Mouse (Mus musculus) heart, embryonic 14.5 days (tissue): ENCODE data around the gene Zfp827. TPM values are rescaled to one million over a fixed set of nuclear protein-coding genes. Genes with fewer than 3 reads are reported as not detected.

Experiments
- ATAC-seq: fragments of 200-750 bp; cut with Nextera tagmentation; 2 replicates; pipeline ENCODE4 v1.8.0; 2017; ENCODE audit warnings: low read depth, moderate TSS enrichment; ENCODE audit not compliant: insufficient number of reproducible peaks, insufficient read depth, low FRiP score
- H3K27ac ChIP-seq, 2 experiments: fragments of 200-500 bp in 1 of 2; fragments of 300-500 bp in 1 of 2; sonication (generic) in 1 of 2; replicated peaks in 1 of 2; 2 replicates each; pipeline ENCODE4 v1.5.1; 2012 to 2014; ENCODE audit warnings: low read depth in 2 of 2, low read length in 2 of 2, control low read depth in 1 of 2, mild to moderate bottlenecking in 1 of 2, mixed read lengths in 1 of 2; ENCODE audit not compliant: control insufficient read depth in 1 of 2, insufficient read depth in 1 of 2
- H3K27me3 ChIP-seq: fragments of 300-500 bp; sonication (generic); 2 replicates; pipeline ENCODE4 v1.6.1; 2014; ENCODE audit warnings: mild to moderate bottlenecking, low read length, control low read depth; ENCODE audit not compliant: control insufficient read depth, insufficient read depth
- H3K36me3 ChIP-seq: fragments of 300-500 bp; sonication (generic); 2 replicates; pipeline ENCODE4 v1.6.1; 2014; ENCODE audit warnings: mild to moderate bottlenecking, control low read depth, low read length, mixed read lengths; ENCODE audit not compliant: control insufficient read depth, insufficient read depth
- H3K4me1 ChIP-seq, 2 experiments: fragments of 200-500 bp in 1 of 2; fragments of 300-500 bp in 1 of 2; sonication (generic) in 1 of 2; 2 replicates each; pipeline ENCODE4 v1.6.1; 2012 to 2014; ENCODE audit warnings: low read length in 2 of 2, control low read depth in 1 of 2, mixed read lengths in 1 of 2; ENCODE audit not compliant: control insufficient read depth in 2 of 2, insufficient read depth in 2 of 2
- H3K4me2 ChIP-seq: fragments of 300-500 bp; sonication (generic); 2 replicates; pipeline ENCODE4 v1.6.1; 2014; ENCODE audit warnings: mild to moderate bottlenecking, low read length
- H3K4me3 ChIP-seq, 2 experiments: fragments of 200-500 bp in 1 of 2; fragments of 300-500 bp in 1 of 2; sonication (generic) in 1 of 2; 2 replicates each; pipeline ENCODE4 v1.5.1; 2012 to 2014; ENCODE audit warnings: low read length in 2 of 2, mild to moderate bottlenecking in 2 of 2, control low read depth in 1 of 2, low read depth in 1 of 2, moderate library complexity in 1 of 2; ENCODE audit not compliant: control insufficient read depth in 1 of 2, insufficient read depth in 1 of 2
- H3K9ac ChIP-seq: fragments of 300-500 bp; sonication (generic); 2 replicates; pipeline ENCODE4 v1.6.1; 2014; ENCODE audit warnings: mild to moderate bottlenecking, low read length
- H3K9me3 ChIP-seq: fragments of 300-500 bp; sonication (generic); 2 replicates; pipeline ENCODE4 v1.6.1; 2016; ENCODE audit warnings: low read length, control low read depth; ENCODE audit not compliant: control insufficient read depth
- WGBS: fragments of 180-500 bp; shearing (Covaris S2); extraction: QIAGEN DNeasy Blood & Tissue Kit; methylation state at CpG from one replicate; pipeline ENCODE4 v1.1.7; 2014; 5-methylcytosine and 5-hydroxymethylcytosine counted together
- polyA plus RNA-seq: library from polyadenylated mRNA; unstranded; fragments of >200 nt; fragmentation: Nextera tagmentation; extraction: Ambion mirVana; gene quantifications from 2 replicates; pipeline ENCODE4 v1.2.1, GENCODE M21; 2014

Zfp827 gene
- polyA plus RNA-seq, 1 experiment from 2014 or later: 10.2 TPM

- no peak for ATAC-seq
- 88% methylated on average over 8 of the region's 8 CpGs for WGBS
Measured at GRCm38 (mm10) chr8:79229266-79229888, 201.1 kb downstream of the Zfp827 start.

GRCm38 (mm10) chr8:79239320-79239719, 211.1 kb downstream of the Zfp827 start:
- Histone ChIP-seq H3K27me3 (no peaks in the 10 kb centered on the region), H3K9ac (no peak overlapping the region), H3K4me3 (no peak overlapping the region), H3K9me3 (0 out of 2 replicates have a peak, but pooled peaks cover 3% of the 10 kb centered on the region), H3K36me3 (no peaks in the 10 kb centered on the region), H3K4me1 (no peaks in the 10 kb centered on the region), H3K4me2 (no peak overlapping the region), H3K27ac (no peak overlapping the region)
- ATAC-seq: no peak
- 73% methylated on average over 3 of the region's 3 CpGs for WGBS

More at GRCm38 (mm10) chr8:79229266-79229888, 201.1 kb downstream of the Zfp827 start:
- Histone ChIP-seq H3K4me3 (no peak overlapping the region), H3K4me2 (no peak overlapping the region), H3K27ac (no peak overlapping the region), H3K4me1 (no peaks in the 10 kb centered on the region), H3K9me3 (no peaks in the 10 kb centered on the region), H3K27me3 (no peaks in the 10 kb centered on the region), H3K36me3 (no peaks in the 10 kb centered on the region), H3K9ac (no peak overlapping the region)

DNA sequence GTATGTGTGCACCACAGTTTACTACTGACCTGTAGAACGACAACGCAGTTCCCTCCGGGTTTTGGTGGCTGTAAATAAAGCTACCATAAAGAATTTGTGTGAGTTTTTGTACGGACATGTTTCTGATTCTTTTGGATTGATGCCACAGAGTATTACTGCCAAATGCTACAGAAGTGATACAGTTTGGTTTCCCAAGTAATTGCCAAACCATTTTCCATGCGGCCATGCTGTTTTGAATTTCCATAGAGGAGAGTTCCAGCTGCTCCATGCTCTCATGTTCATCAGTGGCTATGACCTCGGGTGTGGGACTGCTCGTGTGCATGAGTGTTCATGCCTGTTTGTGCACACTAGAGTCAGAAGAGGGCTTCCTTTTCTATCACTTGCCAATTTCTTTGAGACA, 211.8 kb downstream of the Zfp827 start:
- Histone ChIP-seq H3K27ac (no peak overlapping the region), H3K36me3 (no peaks in the 10 kb centered on the region), H3K4me3 (no peak overlapping the region), H3K9ac (no peak overlapping the region), H3K4me1 (no peaks in the 10 kb centered on the region), H3K4me2 (no peak overlapping the region), H3K9me3 (0 out of 2 replicates have a peak, but pooled peaks cover 3% of the 10 kb centered on the region), H3K27me3 (no peaks in the 10 kb centered on the region)
- ATAC-seq: no peak
- 69% methylated on average over 7 of the region's 7 CpGs for WGBS

Other genes with a start within 250 kb of the Zfp827 start
- gene Lsm6, start 207.3 kb upstream of the Zfp827 start, polyA plus RNA-seq: 192 and 196 TPM in 2 replicates
- not detected in 2 replicates for gene 1700011L22Rik, start 220.1 kb downstream of the Zfp827 start, polyA plus RNA-seq